Mouse (Mus musculus) cerebral cortex, adult 2 months (tissue): ENCODE data around the gene Mthfd2l.

Source experiments
- WGBS: fragments of 180-500 bp; shearing (Covaris S2); methylation state at CpG from one replicate; pipeline ENCODE4 v1.1.7; 2018; 5-methylcytosine and 5-hydroxymethylcytosine counted together

Gene Mthfd2l

GRCm38 (mm10) chr5:91048397-91048796 lies 117.5 kb downstream of the Mthfd2l start:
- 78% methylated on average over 8 of the region's 8 CpGs for WGBS
